Mouse (Mus musculus): Measurements from ENCODE around the gene Sufu.

Sufu gene

DNA sequence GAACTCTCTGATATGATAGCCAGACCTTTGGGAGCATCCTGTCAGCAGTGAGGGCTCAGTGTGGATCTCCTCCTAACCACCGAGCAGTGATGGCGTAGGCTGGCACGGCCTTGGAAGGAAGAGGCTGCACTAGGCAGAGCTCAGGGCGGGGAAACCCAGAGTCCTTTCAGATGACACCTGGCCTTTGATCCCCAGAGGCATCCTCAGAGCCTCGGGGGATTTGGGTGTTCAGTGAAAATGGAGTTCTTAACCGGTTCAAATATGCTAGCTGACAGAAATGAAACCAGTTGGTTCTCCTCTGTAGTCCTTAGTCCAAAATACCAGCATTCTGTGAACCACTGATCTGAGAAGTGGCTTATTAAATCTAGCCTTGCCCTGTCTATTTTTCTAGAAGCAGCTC, 69.5 kb downstream of the Sufu start:
- DNase-seq (ENCODE audit: low spot score) = no peak

DNA sequence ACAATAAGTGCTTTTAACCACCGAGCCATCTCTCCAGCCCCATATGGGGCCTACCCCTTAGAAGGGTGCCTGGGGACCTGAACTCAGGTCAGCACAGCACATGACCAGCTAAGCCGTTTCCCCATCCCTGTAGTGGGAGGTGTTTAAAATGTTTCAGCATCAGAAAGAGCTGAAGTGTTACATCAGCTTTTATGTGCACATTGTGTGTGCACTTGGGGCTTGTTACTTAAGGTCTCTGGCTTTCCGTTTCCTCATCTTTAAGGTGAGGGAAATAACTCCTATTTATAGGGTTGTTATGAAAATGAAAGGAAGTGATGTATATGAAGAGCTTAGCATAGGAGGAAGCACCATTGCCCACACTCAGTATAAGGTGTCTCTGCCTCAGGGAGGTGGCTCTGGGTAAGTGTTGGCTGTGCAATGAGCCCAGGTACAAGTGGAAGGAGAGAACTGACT, 70.4 kb downstream of the Sufu start:
- DNase-seq (ENCODE audit: low spot score) = no peak

DNA sequence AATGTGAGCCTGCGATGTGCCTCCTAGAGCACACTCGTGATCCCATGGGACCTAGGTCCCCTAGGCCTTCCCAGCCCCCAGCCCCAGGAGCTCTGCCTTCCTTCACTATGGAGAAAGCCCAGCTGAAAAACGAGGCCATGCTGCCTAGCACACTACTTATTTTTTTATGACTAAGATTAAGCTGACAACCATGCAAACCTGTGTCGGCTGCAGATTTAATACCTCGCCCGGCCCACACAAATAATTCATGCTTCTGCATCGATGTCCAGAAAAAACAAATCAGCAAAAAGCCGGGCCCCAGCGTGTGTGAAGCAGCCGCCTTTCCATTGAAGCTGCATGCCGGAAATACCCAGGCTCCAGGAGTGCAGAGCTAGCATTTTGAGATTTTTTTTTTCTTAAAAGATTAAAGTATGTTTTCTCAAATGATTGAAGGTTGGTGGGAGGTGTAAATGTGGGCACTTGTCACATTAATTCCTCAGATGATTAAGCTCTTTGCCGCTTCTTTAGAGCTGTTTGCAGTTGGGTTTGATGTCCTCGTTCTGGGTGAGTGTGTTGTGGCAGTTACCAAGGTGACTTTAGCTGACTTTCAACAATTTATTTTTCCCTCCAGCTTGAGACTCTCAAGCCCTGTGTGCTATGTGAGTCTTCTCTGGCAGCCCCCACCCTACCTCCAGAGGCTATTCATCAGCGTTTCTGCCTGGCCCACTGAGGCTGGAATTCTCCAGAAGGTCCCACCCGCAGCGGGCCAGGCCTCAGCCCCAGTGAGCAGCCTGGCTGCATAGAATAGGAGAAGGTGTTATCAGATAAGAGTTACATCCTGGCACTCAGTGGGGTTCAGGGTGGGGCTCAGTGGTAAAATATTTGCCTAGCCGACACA, 73.9 kb downstream of the Sufu start:
- DNase-seq (ENCODE audit: low spot score) = no peak

DNA sequence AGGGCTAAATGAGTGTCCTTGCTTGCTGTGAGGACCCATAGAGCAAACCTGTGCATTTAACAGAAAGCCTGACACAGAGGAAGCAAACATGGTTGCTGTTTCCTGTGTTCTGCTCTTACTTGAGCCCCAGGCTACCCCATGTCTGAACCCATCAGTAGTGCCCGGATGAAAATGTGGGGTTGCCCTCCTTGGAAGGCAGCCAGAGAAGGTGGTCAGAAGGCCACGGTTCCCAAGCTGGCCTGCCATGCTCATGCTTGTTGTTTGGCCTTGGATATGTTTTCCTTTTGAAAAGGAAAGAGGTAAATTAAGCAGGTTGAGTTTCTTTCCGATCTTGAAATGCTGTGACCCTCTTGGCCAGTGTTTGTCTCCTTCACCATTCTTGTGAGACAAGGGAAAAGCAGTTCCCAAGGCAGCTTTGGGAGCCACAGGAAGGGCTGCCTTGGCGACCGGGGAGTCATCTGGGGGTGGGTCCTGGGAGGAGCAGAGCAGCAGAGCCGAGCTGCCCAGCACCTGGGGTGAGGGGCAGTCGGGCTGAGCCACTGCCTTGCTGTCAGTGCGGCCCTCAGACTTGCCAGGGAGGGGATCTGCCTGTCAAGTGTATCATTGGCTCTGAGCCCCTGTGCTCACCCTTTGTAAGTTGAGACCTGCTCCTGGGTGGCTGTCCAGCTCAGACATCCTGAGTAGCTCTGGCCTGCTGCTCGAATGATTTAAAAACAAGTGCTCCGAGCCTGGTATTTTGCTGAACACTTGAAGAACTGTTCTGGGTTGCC, 74.8 kb downstream of the Sufu start:
- DNase-seq (ENCODE audit: low spot score) = no peak

DNA sequence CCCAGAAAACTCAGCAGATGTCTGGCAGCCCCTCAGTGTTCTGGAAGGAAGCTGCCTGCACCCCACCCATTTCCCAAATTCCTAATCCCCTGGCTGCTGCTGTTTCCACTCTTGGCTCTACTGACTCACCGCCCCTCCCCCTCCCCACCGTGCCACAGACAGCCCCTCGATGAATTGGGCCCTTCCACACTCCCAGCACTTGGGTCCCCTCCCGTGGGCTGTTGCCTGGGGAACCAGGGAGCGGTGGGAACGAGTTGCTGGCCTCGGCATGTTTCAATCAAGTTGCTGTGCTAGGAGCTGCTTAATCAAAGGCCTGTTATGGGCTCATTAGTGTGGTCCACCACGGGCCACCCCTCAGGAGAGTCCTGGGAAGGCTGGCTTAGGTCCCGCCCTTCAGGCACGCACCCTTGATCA, 80.7 kb downstream of the Sufu start:
- no peak for DNase-seq (ENCODE audit: low spot score)

DNA sequence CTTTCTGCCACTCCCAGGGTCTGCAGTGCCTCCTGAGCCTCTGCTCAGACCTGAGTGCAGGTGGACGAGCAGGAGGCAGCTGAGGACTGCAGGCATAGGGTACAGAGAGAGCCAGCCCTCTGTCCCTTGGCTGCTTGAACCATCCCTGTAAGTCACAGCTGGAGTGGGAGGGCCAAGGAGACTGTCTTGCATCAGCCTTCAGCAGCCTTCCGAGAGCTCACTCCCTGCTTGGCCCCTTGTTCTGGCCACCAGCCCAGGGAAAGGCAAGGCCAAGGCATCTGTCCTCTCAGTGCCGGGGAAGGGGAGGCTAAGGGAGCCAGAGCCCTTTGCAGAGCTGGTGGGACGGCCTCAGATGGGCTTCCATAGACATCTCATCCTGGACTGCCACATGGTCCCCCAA, 81.5 kb downstream of the Sufu start:
- no peak for DNase-seq (ENCODE audit: low spot score)

DNA sequence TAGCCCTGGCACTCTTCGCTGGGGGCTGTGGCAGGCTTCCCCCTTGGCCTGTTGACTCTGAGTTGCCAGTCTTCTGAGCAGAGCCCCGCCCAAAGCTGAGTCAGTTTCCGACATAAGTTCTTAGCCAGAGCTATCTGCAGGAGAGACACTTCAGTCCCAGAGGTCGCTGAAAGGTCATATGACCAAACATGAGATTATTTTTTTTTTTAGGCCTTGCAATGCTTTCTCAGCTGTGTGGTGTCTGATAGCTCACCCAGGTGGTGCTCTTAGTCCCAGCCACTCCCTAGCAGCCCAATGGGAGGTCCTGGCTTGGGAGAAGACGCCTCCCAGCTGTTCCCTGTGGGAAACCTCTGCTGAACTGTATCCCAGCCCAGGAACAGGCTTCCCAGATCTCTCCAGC, 82.1 kb downstream of the Sufu start:
- DNase-seq (ENCODE audit: low spot score) = no peak

DNA sequence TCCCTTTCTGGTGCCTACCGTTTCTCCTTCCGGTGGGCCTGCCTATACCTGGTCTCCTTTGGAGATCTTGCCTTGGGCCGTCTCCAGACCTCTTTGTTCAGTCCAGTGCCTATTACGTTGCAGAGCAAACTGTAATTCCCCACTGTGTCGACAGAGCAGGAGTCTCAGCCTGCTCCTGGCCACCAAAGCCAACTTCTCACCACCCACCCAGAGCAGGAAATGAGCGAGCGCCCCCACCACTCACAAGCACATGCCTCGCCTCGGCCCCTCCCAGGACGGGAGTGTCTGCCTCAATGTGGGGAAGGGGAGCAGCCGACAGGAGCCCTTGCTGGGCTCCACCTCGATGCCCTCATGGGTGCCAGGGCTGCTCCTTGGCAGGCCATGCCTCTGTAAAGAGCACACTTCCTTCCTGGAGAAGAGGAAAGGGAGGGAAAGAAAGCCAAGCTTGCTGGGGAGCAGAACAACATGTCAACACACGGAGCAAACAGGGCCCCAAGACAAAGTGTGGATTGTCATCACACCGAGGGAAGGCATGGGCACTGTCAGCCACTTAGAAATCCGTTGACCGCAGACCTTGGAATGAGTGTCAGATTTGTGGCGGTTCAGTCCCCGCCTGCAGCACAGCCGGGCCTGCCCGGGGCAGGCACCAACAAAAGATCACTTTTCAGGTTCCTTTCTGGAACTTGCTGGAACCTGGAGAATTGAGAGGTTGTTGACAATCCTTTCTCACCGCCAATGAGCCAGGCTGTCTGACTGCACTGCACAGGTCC, 82.8 kb downstream of the Sufu start:
- no peak for DNase-seq (ENCODE audit: low spot score)

DNA sequence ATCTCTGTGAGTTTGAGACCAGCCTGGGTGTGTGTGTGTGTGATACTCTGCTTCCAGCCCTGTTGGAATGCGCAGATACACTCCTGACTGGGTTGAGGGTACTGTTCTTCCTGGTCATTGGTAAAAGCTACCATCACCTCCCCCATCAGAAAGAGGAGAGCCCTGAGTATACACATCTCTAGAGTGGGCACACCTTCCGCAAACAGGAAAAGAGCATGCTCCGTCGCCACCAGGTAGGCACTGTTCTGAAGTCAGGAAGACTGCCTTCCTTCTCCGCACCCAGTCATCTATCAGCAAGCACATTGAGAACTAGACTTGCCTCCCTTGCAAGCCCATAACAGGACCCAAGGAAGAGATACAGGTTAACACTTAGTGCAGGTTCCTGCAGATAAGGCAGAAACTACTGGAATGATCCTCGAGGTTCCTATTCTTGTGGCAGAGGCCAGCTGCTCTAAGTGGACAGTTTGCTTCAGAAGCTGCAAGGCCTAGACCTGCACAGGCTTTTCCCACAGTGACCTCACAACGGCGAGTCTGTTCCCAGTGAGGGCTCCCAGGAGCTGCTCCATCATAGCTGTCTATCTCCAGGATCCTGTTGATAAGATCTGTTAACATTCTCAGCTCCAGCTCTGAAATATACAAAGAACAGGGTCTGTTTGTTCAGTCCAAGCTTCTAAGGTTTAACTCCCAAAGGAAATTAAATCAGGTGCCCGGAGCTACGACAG, 84.1 kb downstream of the Sufu start:
- no peak for DNase-seq (ENCODE audit: low spot score)

DNA sequence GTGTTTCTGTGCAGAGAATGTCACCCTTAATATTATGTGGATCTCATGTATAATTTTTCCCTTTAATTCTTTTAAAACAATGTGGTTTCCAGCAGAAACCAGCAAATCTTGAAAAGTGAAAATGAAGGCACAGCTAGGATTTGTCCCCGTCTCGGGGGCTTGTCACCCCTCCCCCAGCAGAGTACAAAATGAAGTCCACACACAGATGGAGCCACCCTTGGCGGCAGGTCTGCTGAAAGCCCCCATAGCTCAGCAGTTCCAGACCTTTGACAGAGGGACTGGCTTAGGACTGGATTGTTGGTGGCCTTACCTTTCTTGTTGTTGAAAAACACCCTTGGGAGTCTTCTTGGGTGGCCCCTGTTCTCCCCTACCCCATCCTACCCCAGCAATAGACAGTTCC, 84.7 kb downstream of the Sufu start:
- no peak for DNase-seq (ENCODE audit: low spot score)

DNA sequence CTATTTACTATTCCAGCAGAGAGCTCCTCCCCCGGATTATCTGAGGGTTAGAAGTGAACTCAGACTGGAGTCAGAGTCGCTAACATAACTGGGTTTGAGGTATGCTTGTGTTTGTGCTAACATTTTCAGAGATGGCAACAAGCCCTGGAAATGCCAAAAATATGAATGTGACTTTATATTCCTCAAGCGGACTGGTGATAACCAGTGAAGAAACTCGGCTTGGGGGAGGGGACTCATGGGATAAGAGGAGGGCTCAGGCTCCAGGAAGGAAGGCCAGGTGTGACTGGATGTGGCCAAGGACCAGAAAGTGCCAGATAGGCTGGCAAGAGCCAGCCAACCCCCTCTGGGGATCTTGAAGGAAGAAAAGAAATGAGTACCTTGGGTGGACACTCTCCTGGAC, 85.1 kb downstream of the Sufu start:
- DNase-seq (ENCODE audit: low spot score) = no peak

DNA sequence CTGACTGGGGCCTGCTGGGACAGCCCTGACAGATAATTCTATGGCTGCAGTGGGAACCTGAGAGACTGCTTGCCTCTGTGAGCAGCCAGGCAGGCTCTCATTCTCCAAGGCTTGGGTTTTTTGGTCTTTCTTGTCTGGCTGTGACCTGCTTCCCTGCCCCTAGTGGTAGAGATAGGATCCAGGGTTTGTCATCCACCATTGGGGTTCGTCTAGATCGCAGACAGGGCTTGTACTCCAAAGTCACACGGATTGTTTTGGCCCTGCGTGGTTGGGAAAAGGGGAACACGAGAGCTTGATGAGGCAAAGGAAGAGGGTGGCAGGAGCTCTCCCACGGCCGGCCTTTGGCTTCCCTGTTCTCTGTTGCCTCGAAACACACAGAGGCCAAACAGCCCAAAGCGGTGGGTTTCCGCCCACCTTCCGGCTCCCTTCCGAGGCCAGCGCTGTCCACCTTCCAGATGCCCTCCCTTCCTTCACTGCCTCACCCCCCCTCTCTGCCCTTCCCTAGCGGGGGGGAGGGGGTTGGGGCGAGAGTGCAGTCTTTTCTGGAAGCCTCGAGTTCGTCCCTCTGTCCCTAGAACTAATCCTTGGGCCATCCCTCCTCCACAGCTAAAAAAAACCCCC, 86.3 kb downstream of the Sufu start:
- DNase-seq (ENCODE audit: low spot score) = no peak

DNA sequence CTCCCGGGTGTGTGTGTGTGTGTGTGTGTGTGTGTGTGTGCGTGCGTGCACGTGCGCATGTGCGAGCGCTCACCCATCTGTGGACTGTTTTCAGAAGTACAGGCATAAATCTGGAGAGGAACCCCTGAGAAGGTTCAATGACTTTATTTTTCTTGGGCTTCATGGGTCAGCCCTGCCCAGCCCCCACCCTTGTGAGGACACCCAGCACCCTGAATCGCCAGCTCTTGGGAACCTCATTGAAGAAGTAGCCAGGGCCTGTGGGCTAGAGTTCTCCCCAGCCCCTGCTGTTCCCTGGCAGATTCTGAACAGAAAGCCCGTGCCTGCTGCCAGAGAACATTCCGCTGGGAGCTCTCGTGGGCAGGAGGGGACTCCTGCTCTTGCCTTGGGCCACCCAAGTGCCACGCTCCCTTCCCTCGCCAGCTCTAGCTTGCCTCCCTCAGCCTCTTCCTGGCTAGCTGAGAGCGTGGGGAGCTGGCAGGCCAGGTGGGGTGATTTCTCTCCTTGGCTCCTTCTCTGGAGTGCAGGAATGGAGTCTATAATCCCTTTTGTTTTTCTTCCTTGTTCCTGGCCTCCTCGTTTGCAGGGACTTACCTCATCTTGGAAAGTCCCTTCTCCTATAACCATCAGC, 87.1 kb downstream of the Sufu start:
- DNase-seq (ENCODE audit: low spot score) = no peak

DNA sequence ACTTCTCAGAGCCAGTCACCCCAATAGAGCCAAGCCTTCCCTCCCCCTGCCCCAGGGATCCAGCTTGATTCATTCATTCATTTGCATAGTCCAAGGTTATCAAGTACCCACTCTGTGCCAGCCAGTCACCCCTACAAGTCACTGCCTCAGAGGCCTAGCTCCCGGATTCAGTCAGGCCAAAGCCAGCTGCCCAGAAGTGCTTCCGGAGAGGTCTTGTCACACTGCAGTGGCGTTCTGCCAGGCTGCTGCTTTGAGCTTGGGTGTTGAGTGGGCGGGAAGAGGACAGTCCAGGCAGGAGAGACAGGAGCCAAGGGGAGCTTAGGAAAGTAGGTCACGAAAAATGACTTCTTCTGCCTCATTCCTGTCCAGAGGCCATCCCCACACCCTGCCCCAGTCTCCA, 87.8 kb downstream of the Sufu start:
- no peak for DNase-seq (ENCODE audit: low spot score)

DNA sequence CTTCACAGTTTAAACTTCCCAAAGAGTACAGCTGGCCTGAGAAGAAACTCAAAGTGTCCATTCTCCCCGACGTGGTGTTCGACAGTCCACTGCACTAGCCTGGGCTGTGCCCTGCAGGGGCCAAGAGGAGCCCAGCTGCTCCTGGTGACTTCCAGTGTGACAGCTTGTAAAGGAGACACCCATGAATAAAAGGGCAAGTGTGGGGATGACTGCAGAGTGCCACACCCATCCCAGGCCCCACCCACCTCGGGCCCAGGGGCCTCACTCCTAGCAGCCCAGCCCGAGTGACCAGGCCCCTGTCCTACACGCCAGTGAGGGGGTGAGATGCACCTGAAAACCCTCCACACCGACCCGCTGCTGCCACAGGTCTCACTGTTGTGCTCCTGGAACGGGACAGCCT, 89.2 kb downstream of the Sufu start:
- DNase-seq (ENCODE audit: low spot score) = no peak

DNA sequence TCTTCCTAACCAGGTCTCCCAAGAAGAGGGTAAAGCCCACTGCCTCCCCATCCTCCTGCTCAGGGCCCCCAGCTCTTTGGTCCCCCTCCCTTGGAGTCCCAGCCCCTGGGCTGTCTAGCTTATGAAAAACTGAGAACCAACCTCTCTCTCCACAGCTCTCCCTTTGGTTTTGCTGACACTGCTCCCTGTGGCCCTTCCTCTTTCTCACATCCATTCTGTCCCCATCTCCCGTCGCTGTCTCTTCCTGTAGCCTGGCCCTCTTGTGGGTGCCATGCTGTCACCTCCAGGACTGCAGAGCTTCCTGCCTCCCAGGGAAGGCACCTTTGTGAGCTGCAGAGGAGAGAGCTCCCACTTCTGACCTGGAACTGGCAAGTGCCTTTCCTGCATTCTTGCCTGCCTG, 90.0 kb downstream of the Sufu start:
- no peak for DNase-seq (ENCODE audit: low spot score)

DNA sequence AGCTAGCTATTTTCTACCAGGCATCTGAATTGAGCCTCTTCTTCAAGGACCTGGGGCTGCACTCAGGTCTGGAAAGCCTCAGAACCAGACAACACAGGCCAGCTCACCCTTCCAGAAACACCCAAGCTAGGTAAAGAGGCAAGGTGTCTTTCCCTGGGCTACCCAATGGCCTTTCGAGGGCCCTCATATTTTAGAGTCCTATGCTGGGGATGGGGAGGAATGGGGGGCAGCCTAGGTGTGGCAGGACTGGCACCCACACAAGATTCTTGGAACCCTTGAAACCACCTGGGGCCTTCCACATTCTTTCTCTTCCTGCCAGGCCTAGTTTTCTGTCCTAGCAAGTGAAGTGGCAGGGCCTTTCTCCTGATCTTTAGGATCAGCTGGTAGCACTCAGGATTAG, 92.8 kb downstream of the Sufu start:
- no peak for DNase-seq (ENCODE audit: low spot score)

DNA sequence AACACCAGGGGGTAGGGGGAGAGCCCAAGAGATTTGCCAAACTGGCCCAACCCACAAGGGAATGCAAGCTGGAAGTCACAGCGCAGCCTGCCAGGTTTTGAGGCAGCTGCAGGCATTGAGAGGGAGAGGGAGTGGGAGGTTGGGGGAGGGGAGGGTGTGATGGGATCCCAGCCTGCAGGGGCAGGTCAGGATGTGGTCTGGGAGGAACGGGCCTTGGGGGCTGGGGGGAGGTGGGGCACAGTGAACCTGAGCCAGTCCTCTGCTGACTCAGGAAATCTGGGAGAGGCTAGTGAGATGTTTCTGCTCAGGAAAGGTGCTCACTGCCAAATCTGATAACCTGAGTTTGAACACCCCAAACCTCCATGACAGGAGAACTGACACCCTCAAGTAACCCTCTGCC, 93.9 kb downstream of the Sufu start:
- DNase-seq (ENCODE audit: low spot score) = no peak

DNA sequence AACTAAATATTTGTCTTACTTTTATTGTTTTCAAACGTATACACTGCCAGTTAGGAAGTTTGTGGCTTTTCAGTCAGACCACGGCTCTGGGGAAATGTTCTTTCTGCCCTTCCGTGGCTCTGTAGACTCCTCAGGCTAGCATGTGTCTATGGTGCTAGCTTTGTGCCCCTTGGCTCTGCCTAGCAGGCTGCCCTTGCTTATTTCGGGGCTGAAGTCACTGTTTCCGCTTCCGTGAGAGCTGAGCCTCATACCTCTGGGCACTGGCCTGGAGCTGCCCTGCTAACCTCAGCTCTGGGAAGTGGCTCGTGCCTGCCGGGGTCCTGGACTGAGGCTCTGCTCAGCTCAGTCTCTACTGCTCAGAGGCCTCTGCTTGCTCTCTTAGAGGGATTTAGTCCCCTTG, 98.4 kb downstream of the Sufu start:
- DNase-seq (ENCODE audit: low spot score) = no peak

DNA sequence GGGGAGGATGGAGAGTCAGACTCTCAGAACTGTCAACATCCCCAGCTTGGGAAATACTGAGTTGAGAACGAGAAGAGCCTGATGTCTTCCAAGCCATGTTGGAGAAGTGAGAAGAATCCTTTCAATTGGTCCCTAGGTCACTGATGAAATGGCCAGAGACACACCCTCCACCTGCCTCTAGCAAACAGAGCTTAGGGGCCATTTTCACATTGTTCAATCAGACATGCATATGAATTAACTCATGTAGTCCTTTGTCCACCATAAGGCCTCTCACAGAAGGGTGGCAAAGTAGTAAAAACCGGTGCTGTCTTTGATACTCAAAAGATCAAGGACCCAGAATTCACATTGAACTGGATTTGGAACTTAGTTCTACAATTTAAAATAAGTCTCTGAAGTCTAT, 100.5 kb downstream of the Sufu start:
- no peak for DNase-seq (ENCODE audit: low spot score)

DNA sequence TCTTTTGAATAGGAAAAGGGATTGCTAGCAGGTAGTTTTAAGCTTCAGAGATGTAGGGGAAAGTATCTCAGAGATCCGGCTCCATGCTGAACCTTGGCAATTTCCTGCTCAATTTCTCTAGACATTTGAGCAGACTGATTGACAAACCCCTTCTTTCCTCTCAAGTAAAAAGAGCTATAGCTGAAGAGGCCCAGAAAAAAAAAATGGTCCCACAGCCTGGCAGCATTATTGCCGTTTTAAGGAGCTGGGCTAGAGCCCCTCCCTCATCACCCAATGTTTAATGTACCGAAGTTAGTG, 102.8 kb downstream of the Sufu start:
- no peak for DNase-seq (ENCODE audit: low spot score)

Data from ovary, postnatal 10 days (tissue).